Mouse (Mus musculus): ENCODE measurements at regions not wholly inside any gene's neighbourhood (a gene's known extent, or its start where the extent isn't known, plus 50 kb on each side); places are given as distances from the start of the nearest gene placed in this dataset.

GRCm38 (mm10) chr15:61116912-61117311 is 194.1 kb upstream of the A1bg start:
- no peaks in the 10 kb centered on the region for H3K4me1 ChIP-seq
- no peak for DNase-seq (ENCODE audit: low spot score)
- H3K36me3 ChIP-seq: no peaks in the 10 kb centered on the region
- 57% methylated on average over 1 of the region's 1 CpGs for WGBS
- H3K27ac ChIP-seq (replicated peaks): no peak overlapping the region
- no peak overlapping the region for H3K4me3 ChIP-seq
- no peaks in the 10 kb centered on the region for H3K27me3 ChIP-seq (ENCODE audit: low read depth, poor library complexity, severe bottlenecking)
- no peaks in the 10 kb centered on the region for H3K9me3 ChIP-seq (replicated peaks)

DNA sequence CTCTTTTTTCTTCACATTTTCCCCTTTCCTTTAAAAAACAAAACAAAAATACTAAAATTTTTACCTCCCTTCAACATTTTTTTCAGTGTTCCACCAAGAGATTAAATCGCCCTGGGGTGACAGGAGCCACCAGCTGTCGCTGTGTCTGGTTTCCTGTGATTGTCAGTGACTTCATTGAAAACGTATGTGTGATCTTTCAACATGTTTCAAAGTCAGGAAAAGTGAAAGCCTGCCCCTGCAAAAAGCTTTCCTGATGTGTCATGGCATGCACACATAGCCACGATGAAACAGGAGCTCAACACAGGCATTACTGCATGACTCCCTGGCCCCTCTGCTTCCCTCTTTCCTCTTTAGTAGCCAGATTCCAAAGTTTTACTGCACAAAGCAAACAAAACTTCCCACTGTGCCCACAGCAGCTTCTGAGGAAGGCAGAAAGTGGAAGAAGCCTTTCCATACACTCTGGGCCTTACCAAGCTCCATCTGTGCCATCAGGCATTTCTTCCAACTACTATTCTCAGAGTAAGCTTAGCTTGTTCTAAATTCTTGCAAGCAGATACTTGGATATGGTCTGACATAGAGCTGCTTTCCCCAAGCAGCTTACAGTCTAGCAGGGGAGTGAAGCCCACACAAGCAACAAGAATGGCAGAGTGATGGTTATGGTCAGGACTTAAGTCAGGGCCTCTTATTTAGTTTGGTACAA is 186.8 kb upstream of the A1bg start:
- Histone ChIP-seq H3K4me3 (no peak overlapping the region), H3K27me3 (ENCODE audit: low read depth, poor library complexity, severe bottlenecking) (no peaks in the 10 kb centered on the region), H3K9me3 (replicated peaks) (no peaks in the 10 kb centered on the region), H3K27ac (replicated peaks) (peak overlapping the region; percentile 33; the same call in 1 of the 2 replicates), H3K4me1 (peaks cover 13% of the 10 kb centered on the region), H3K36me3 (no peaks in the 10 kb centered on the region)
- no peak for DNase-seq (ENCODE audit: low spot score)
- 63% methylated on average over 4 of the region's 4 CpGs for WGBS

- Histone ChIP-seq H3K9me3 (replicated peaks) (no peaks in the 10 kb centered on the region), H3K4me3 (no peak overlapping the region), H3K27me3 (ENCODE audit: low read depth, poor library complexity, severe bottlenecking) (no peaks in the 10 kb centered on the region), H3K36me3 (no peaks in the 10 kb centered on the region), H3K4me1 (peaks cover 13% of the 10 kb centered on the region), H3K27ac (replicated peaks) (no peak overlapping the region)
- no peak for DNase-seq (ENCODE audit: low spot score)
- WGBS: 57% methylated on average over 2 of the region's 2 CpGs
These were observed 186.1 kb upstream of the A1bg start for GRCm38 (mm10) chr15:61108957-61109356.

DNA sequence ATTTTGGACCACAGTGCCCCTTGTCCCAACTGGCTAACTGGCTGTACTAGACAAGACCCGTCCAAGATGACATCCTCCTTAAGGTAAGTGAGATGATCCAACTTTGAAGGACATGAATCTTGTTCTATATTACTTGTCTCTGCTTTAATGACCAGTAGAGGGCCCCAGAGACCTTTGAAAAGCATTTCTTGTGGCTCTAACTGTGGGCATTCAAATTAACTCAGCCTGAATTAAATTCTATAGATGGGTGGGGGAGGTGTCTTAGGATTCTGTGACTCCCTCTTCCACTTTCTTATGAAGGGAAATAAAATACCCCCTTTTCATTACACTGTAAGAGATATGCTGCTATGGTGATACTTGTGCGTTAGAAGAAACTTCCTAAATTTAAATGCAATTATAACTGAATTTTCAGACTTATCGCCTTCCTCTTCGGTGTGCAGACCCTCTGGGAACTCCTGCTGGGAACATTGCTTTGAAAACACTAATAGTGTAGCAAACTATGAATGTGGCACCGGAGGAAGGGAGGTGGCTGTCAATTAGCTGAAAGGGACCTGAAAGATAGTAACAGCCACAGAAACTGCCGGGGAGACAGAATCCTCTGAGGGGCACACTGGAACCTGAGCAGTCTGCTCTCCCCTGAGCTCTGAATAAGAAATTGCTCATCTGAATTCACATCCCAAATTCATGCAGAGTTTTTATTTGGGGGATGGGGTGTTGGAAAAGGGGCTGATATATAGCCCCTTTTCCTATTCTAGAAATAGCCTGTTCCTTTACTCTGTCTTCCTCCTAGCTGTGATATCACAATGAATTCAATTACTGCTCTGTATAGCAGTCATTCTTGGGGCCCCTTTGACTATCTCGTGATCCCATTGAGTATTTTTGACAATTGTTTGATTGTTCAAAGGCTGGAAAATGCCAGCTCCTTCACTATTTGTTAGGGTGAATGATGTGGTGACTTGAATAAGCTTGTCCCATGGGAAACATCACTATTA is 179.9 kb upstream of the A1bg start:
- WGBS: 33% methylated on average over 7 of the region's 7 CpGs
- DNase-seq (ENCODE audit: low spot score): no peak
- Histone ChIP-seq H3K27me3 (ENCODE audit: low read depth, poor library complexity, severe bottlenecking) (no peaks in the 10 kb centered on the region), H3K27ac (replicated peaks) (no peak overlapping the region), H3K36me3 (no peaks in the 10 kb centered on the region), H3K9me3 (replicated peaks) (no peaks in the 10 kb centered on the region), H3K4me1 (peaks cover 10% of the 10 kb centered on the region), H3K4me3 (0 out of 2 replicates have a peak overlapping the region, but pooled peaks have one; percentile 16)

GRCm38 (mm10) chr15:61100807-61101206 is 178.0 kb upstream of the A1bg start:
- DNase-seq (ENCODE audit: low spot score): no peak
- Histone ChIP-seq H3K4me1 (peaks cover 10% of the 10 kb centered on the region), H3K36me3 (no peaks in the 10 kb centered on the region), H3K4me3 (no peak overlapping the region), H3K27me3 (ENCODE audit: low read depth, poor library complexity, severe bottlenecking) (no peaks in the 10 kb centered on the region), H3K27ac (replicated peaks) (no peak overlapping the region), H3K9me3 (replicated peaks) (no peaks in the 10 kb centered on the region)
- 83% methylated on average over 4 of the region's 4 CpGs for WGBS

DNA sequence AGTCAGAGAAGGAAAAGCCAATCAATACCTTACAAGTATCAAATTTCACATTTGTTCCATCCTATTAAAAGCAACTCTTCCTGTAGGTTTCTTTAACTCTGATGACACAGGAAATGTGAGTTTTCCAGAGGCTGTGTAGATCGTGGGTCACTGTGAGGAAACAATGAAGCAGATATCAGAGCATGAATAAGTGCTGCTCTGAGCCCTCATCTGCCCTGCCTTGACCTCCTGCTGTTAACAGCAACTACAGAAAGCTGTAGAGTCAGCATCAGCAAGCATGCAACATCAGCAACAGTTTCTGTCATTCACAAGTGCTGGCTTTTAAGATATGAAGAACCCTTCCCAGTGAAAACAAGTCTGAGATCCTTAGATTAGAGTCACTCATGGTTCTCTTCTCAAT is 176.2 kb upstream of the A1bg start:
- H3K4me3 ChIP-seq: no peak overlapping the region
- H3K9me3 ChIP-seq (replicated peaks): no peaks in the 10 kb centered on the region
- no peak overlapping the region for H3K27ac ChIP-seq (replicated peaks)
- no peaks in the 10 kb centered on the region for H3K27me3 ChIP-seq (ENCODE audit: low read depth, poor library complexity, severe bottlenecking)
- 57% methylated on average over 1 of the region's 1 CpGs for WGBS
- H3K4me1 ChIP-seq: peaks cover 10% of the 10 kb centered on the region
- no peaks in the 10 kb centered on the region for H3K36me3 ChIP-seq
- DNase-seq (ENCODE audit: low spot score): no peak

DNA sequence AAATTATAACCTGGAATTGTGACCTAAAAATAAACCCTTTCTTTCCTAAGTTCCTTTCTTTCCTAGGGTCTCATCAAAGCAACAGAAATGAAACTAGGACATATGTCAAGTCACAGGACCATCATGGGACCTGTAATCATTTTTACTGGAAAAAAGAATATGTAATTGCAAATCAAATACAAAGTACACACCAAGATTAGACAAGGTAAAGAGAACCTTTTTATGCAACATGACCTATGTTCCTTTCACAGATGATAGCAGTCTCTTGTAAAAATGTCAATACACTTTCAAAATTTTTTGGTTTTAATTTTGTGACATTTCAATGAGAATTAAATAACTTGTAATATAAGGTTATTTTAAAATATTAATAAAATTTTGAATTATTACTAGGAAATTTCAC is 175.7 kb upstream of the A1bg start:
- H3K36me3 ChIP-seq: no peaks in the 10 kb centered on the region
- DNase-seq (ENCODE audit: low spot score): no peak
- no peaks in the 10 kb centered on the region for H3K9me3 ChIP-seq (replicated peaks)
- peaks cover 10% of the 10 kb centered on the region for H3K4me1 ChIP-seq
- H3K4me3 ChIP-seq: no peak overlapping the region
- H3K27me3 ChIP-seq (ENCODE audit: low read depth, poor library complexity, severe bottlenecking): no peaks in the 10 kb centered on the region
- no peak overlapping the region for H3K27ac ChIP-seq (replicated peaks)

DNA sequence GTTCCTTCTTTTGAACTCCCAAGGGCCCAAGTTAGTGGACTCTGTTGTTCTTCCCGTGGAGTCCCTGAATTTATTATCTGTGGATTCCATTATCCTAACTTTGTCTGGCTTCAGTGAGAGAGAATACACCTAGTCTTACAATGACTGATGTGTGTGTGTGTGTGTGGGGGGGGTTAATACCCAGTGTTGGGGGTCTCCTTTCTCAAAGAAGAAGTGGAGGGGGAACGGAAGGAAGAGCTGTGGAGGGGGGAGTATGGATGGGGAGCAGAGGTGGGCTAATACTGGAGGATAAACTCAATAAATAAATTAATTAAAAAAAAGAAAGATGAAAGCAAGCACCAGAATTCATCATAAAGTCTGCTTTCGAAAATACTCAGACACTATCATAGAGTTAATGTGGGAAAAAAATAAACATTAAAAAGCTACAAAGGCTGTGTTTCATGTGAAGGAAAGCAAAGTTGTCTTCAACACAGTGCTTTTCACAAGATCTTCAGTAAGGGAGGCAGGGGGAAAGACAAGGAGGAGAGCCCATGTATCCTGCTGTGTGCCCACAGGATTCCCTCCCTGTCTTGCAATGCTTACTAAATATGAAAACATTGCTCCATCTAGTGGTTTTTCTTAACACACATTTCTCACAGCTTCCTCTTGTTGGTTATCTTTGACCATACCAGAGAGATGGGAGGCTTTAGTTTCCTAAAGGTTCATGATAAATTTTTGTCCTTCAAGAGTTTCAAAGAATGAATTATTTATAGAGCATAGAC is 173.4 kb upstream of the A1bg start:
- H3K9me3 ChIP-seq (replicated peaks): no peaks in the 10 kb centered on the region
- no peaks in the 10 kb centered on the region for H3K27me3 ChIP-seq (ENCODE audit: low read depth, poor library complexity, severe bottlenecking)
- H3K27ac ChIP-seq (replicated peaks): no peak overlapping the region
- WGBS: 61% methylated on average over 3 of the region's 3 CpGs
- DNase-seq (ENCODE audit: low spot score): no peak
- H3K4me3 ChIP-seq: no peak overlapping the region
- no peaks in the 10 kb centered on the region for H3K4me1 ChIP-seq
- no peaks in the 10 kb centered on the region for H3K36me3 ChIP-seq

DNA sequence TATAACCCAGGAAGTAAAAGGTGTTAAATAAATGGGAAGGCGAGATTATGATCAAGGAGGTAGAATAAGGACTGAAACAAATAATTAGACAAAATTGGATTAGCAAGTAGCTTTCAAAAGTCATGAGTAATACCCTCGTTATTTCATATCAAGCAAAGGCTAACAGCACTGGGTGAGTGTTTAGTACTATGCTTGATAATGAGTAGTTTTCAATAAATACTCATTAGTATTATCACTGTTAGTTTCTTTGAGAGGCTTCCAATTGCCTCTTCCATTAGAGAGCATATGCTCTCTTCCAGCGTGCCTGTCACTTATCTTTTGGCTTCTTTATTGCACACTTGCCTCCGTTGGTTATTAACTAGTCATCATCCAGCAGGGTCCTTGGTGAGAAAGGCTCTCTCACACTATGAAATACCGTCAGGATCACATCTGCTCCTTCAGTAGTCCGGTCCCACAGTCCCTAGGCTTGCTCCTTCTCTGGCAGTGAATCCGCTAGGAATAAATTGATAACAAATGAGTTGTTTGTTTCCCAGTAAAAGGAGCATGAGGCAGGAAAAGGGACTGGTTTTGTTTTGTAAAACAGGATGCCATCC is 132.3 kb upstream of the A1bg start:
- no peak overlapping the region for H3K4me3 ChIP-seq
- no peaks in the 10 kb centered on the region for H3K27me3 ChIP-seq (ENCODE audit: low read depth, poor library complexity, severe bottlenecking)
- H3K27ac ChIP-seq (replicated peaks): no peak overlapping the region
- DNase-seq (ENCODE audit: low spot score): no peak
- no peaks in the 10 kb centered on the region for H3K4me1 ChIP-seq
- WGBS: 79% methylated on average over 7 of the region's 7 CpGs
- H3K36me3 ChIP-seq: no peaks in the 10 kb centered on the region
- H3K9me3 ChIP-seq (replicated peaks): no peaks in the 10 kb centered on the region

- Histone ChIP-seq H3K4me1 (no peaks in the 10 kb centered on the region), H3K9me3 (replicated peaks) (no peaks in the 10 kb centered on the region), H3K27me3 (ENCODE audit: low read depth, poor library complexity, severe bottlenecking) (no peaks in the 10 kb centered on the region), H3K36me3 (no peaks in the 10 kb centered on the region), H3K4me3 (no peak overlapping the region), H3K27ac (replicated peaks) (no peak overlapping the region)
- 78% methylated on average over 4 of the region's 4 CpGs for WGBS
- no peak for DNase-seq (ENCODE audit: low spot score)
These were observed 128.6 kb upstream of the A1bg start for GRCm38 (mm10) chr15:61051363-61051762.

GRCm38 (mm10) chr15:61009509-61009908 is 86.7 kb upstream of the A1bg start:
- no peak for DNase-seq (ENCODE audit: low spot score)
- 88% methylated on average over 3 of the region's 3 CpGs for WGBS
- Histone ChIP-seq H3K4me1 (no peaks in the 10 kb centered on the region), H3K27me3 (ENCODE audit: low read depth, poor library complexity, severe bottlenecking) (no peaks in the 10 kb centered on the region), H3K27ac (replicated peaks) (no peak overlapping the region), H3K4me3 (no peak overlapping the region), H3K36me3 (no peaks in the 10 kb centered on the region), H3K9me3 (replicated peaks) (no peaks in the 10 kb centered on the region)

DNA sequence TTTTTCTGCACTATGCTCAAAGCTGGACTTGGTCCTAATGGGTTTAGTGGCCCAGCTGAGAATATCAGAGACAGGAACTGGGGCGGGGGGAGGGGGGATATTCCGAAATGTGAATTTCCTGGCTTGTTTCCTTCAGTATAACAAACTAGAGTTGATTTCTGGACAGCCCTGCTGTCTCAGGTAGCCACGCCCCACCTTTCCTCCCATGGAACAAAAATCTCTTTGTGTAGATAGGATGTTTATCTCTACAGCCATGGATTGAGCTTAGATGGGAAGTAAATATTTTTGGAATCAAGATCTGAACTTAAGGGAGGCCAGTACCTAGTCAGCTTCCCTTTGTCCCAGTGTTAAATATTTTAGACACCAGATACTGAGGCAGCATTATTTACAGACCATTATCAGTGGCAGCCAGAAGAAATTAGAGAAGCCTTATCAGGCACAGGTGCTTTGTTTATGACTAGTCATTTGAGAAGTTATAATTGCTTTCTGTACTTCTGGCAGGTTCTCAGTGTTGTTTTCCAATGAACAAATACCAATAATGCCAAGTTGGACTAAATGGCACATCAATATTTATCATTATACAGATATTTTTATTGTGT is 84.7 kb upstream of the A1bg start:
- no peak for DNase-seq (ENCODE audit: low spot score)
- no peaks in the 10 kb centered on the region for H3K36me3 ChIP-seq
- H3K4me1 ChIP-seq: no peaks in the 10 kb centered on the region
- 85% methylated on average over 3 of the region's 3 CpGs for WGBS
- no peak overlapping the region for H3K4me3 ChIP-seq
- H3K9me3 ChIP-seq (replicated peaks): no peaks in the 10 kb centered on the region
- no peaks in the 10 kb centered on the region for H3K27me3 ChIP-seq (ENCODE audit: low read depth, poor library complexity, severe bottlenecking)
- no peak overlapping the region for H3K27ac ChIP-seq (replicated peaks)
